In the genomic region with DNA sequence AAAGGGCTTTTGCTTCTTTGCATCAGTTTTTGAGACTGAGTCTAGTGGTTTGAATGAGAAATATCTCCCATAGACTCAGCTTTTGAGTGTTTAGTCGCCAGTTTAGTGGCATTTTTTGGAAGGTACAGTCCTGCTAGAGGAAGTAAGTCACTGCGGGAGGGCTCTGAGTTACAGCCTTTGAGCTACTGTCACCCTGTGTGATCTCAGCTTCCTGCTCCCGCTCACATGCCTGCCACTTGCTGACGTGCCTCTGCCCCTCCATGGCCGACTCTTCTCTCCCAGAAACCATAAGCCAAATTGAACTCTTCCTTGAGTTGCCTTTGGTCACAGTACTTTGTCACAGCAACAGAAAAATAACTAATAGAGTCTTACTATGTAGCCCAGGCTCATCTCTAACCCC, we compare ENCODE assay signal across 23 mouse cellular contexts. TPM values are rescaled to one million over a fixed set of nuclear protein-coding genes. Genes with fewer than 3 reads are reported as not detected.
DNase-seq lines count a peak whose midpoint lies in the region; ATAC-seq and TF ChIP-seq lines count a peak whose summit lies in the region.
"Had no signal": no experiment of that assay in that cellular context is flagged by ENCODE, and none has a peak within 500 bp of the region (broad histone marks: within the 10 kb centered on the region; RNA-seq: fewer than 3 reads in every experiment).

No protein-coding gene starts in this region.

- TF ChIP-seq POLR2A in kidney, adult 2 months (IDR thresholded peaks at IDR 0.05; ENCODE audit: low read depth, low read length) = no peak

- H3K36me3 ChIP-seq in kidney, adult 2 months (ENCODE audit: control insufficient read depth, insufficient read depth, low read length) = no peaks in the 10 kb centered on the region
- H3K36me3 ChIP-seq: embryonic facial prominence, embryonic 12.5 days; hindbrain, embryonic 10.5 days; liver, embryonic 12.5 days had no signal

- DNase-seq in kidney, adult 2 months = peak; percentile 12
- DNase-seq in kidney, postnatal 25 days = no peak
- peak; percentile 27 for DNase-seq in thymus, postnatal 4 days
- no peak for DNase-seq in lung, postnatal 10 days
- no peak for DNase-seq in right cerebral cortex, postnatal 10 days (ENCODE audit: low spot score in 2 of 2)
- no peak for DNase-seq in layer of hippocampus, adult 9-10 months (ENCODE audit: low spot score)
- DNase-seq: cerebellum, adult 11-12 months; cerebellum, postnatal 14 days; forebrain, postnatal 0 days; lung, adult 18-20 months; right cerebral cortex, adult 18-20 months had no signal

- no peak overlapping the region for H3K27ac ChIP-seq in kidney, adult 2 months (ENCODE audit: insufficient read depth, low read depth, low read length)
- H3K27ac ChIP-seq: embryonic facial prominence, embryonic 12.5 days; hindbrain, embryonic 10.5 days; hindbrain, postnatal 0 days; liver, embryonic 12.5 days; midbrain, embryonic 10.5 days; stomach, postnatal 0 days had no signal

- no peaks in the 10 kb centered on the region for H3K27me3 ChIP-seq in kidney, adult 2 months (replicated peaks; ENCODE audit: control insufficient read depth, insufficient read depth, low read length)
- H3K27me3 ChIP-seq: embryonic facial prominence, embryonic 12.5 days; liver, embryonic 12.5 days had no signal

- peak; percentile 38; the same call in 1 of the 2 replicates for ATAC-seq in granulocyte monocyte progenitor cell, adult 5-6 weeks (replicated peaks; ENCODE audit: poor library complexity, severe bottlenecking)
- peak; percentile 43; the same call in 1 of the 2 replicates for ATAC-seq in megakaryocyte progenitor cell, adult 5-6 weeks (replicated peaks; ENCODE audit: poor library complexity)
- ATAC-seq: CD4-positive, CD25-positive, alpha-beta regulatory T cell, adult 4 months; forebrain, postnatal 0 days; hindbrain, postnatal 0 days; intestine, postnatal 0 days; liver, embryonic 12.5 days; midbrain, embryonic 16.5 days had no signal

- no peak overlapping the region for H3K4me3 ChIP-seq in kidney, adult 2 months (ENCODE audit: insufficient read depth, low read depth, low read length)
- H3K4me3 ChIP-seq: embryonic facial prominence, embryonic 12.5 days; hindbrain, embryonic 10.5 days; liver, embryonic 12.5 days; midbrain, embryonic 10.5 days; myocyte had no signal

- WGBS in kidney, adult 2 months = 60% methylated on average over 5 of the region's 5 CpGs

- no peak for TF ChIP-seq CTCF in kidney, adult 2 months (conservative IDR thresholded peaks at IDR 0.05; ENCODE audit: insufficient read depth, insufficient read length, low read depth, low read length)

- H3K4me1 ChIP-seq in kidney, adult 2 months (ENCODE audit: control insufficient read depth, insufficient read depth, low read length) = no peaks in the 10 kb centered on the region
- H3K4me1 ChIP-seq: hindbrain, embryonic 10.5 days; liver, embryonic 12.5 days; midbrain, embryonic 10.5 days had no signal

RNA-seq across cellular contexts. Expression of a gene that starts 40.7 kb away (rescaled TPM):
- polyA plus RNA-seq in kidney, adult 2 months (2012; rRNA removed) = 4.5 and 5.4 TPM in 2 replicates
- 4.4 and 7.4 TPM in 2 replicates for total RNA-seq in granulocyte monocyte progenitor cell, adult 5-6 weeks (2014; fragmentation: Nextera tagmentation)
- total RNA-seq in granulocyte monocyte progenitor cell, adult 5-6 weeks (2017) = 6.4 and 11.0 TPM in 2 replicates
- total RNA-seq in megakaryocyte progenitor cell, adult 5-6 weeks (2015) = 6.0 and 8.0 TPM in 2 replicates
- total RNA-seq in megakaryocyte progenitor cell, adult 5-6 weeks (2017) = 8.7 and 10.2 TPM in 2 replicates

Comparison
In these comparisons a context has a peak if more than half of its experiments do, and no peak if none do; other contexts are left out.
1. DNase-seq: peak in kidney, adult 2 months (single experiment) and thymus, postnatal 4 days (single experiment); none in kidney, postnatal 25 days (0 of 2), lung, postnatal 10 days (single experiment), right cerebral cortex, postnatal 10 days (0 of 2) and layer of hippocampus, adult 9-10 months (single experiment).